Mouse (Mus musculus): ENCODE data around the gene Vmn2r90.
"Not testable (repeated sequence)": the region's sequence is repeated elsewhere in the genome, so short reads cannot be mapped to it uniquely, and the experiment has no call there.

DNA sequence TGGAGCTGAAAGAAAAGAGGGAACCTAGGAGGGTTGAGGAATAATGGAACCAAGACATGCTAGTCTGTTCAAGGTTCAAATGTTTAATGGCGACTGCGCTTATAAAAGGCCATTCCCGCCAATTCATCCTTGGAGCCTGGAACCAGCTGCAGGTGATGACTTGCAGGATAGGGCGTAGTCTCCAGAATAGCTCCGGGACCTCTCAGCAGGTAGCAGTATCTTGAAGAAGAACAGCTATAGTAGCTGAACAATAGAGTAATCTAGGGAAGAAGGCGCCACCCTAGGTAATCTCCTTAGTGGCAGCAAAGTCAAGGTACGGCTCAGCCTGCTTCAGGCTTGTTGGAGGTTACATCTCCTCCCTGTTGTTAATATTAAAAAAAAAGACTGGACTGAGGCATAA is 35.8 kb downstream of the Vmn2r90 start:
- not testable (repeated sequence) for TF ChIP-seq CTCF (IDR thresholded peaks at IDR 0.05; ENCODE audit: borderline replicate concordance, insufficient read depth, low read depth, low read length); POLR2A (IDR thresholded peaks at IDR 0.05; ENCODE audit: borderline replicate concordance, insufficient read depth, low read length)
